Mouse (Mus musculus) gonadal fat pad, adult 2 months (tissue): ENCODE results near the gene Fam76a. TPM values are rescaled to one million over a fixed set of nuclear protein-coding genes. Genes with fewer than 3 reads are reported as not detected.
"Not testable (repeated sequence)": the region's sequence is repeated elsewhere in the genome, so short reads cannot be mapped to it uniquely, and the experiment has no call there.

Experiments used
- DNase-seq: peaks from one replicate; pipeline ENCODE4 v3.0.0-alpha.2; 2012; ENCODE audit warnings: low read depth
- polyA plus RNA-seq: library from polyadenylated mRNA; depleted of rRNA; stranded (reverse); fragments of >200 nt; gene quantifications from 2 replicates; pipeline ENCODE4 v1.2.3, GENCODE M21; 2012

Fam76a gene
- polyA plus RNA-seq, 1 experiment, result 14.7 TPM

GRCm38 (mm10) chr4:132945261-132946046 is 23.1 kb upstream of the Fam76a start:
- no peak for DNase-seq

- DNase-seq, result no peak
These were observed 22.4 kb upstream of the Fam76a start for GRCm38 (mm10) chr4:132944776-132945175.

DNA sequence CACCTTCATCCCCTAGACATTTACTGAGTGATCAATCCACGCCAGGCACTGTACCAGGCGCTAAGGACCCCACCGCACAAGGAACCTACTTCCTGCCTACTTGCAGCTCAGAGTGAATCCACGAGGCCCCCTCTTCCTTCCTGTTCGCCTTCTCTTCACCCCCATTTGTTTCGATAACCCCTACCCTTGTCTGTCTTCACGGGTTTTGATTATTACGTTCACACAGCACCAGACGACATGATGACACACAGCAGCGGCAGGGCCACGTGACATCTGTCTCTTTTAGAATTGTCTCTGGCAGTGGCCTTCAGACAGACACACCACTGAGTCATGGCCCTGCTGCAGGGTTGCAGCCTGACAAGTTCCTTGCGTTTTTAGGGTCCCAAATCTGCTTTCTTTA is 21.7 kb upstream of the Fam76a start:
- DNase-seq, result no peak

GRCm38 (mm10) chr4:132943088-132943487 is 20.7 kb upstream of the Fam76a start:
- DNase-seq, result no peak

- no peak for DNase-seq
These were observed 18.8 kb upstream of the Fam76a start for GRCm38 (mm10) chr4:132941012-132941729.

DNA sequence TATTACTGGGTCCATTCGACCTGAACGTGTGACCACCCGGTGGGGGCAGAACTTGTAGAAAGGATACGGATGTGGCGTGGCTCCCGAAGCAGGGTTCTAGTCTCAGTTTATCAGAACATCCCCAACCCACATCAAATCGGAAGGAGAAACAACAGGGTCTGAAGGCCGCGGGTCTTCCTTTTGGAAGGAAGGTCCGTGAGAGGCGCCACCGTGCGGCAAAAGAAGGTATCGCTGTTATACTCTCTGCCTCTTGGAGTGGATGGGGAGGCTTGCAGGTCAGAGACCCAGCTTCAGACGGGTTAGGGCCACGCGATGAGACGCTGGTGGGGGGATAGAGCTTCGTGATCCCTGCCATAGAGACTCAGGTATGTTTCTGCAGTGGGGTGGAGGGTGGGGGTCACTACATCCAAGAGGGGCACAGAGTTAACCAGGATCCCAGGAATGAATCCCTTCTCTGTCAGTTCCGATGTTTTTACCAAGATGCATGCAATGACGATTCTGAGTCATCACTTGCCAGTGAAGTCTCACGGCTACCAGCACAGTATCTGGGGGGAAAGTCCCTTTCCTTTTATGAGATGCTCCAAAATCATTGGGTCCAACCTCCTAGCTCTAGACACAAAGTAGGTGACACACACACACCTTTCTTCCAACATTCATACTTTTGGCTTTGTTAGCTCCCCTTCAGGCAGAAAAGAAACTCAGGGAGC is 17.2 kb upstream of the Fam76a start:
- DNase-seq, result no peak

GRCm38 (mm10) chr4:132938181-132938941 is 16.0 kb upstream of the Fam76a start:
- no peak for DNase-seq

- no peak for DNase-seq
These were observed 12.3 kb upstream of the Fam76a start for GRCm38 (mm10) chr4:132934639-132935038.

DNA sequence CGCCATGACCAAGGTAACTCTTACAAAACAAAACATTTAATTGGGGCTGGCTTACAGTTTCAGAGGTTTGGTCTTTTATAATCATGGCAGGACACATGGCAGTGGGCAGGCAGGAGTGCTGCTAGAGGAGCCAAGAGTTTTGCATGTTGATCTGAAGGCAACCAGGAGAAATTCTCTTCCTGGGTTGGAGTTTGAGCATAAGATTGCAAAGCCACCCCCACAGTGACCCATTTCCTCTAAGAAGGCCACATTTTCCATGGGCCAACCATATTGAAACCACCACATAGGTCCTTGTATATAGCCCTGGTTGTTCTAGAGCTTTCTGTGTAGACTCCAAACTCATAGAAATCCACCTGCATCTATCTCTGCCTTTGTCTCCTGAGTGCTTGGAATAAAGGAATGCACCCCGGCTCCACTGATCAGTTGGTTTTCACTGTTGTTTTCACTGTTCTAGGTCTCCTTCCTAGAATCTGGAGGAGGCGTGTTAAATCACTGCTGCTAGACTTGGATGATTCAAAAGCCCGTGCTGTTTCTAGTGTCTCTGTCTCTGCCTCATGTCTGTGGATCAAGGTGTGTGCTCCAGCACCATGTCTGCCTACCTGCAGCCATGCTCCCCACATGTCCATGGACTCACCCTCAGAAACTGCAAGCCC is 10.5 kb upstream of the Fam76a start:
- DNase-seq, result no peak

GRCm38 (mm10) chr4:132930784-132931183 is 8.4 kb upstream of the Fam76a start:
- no peak for DNase-seq

DNA sequence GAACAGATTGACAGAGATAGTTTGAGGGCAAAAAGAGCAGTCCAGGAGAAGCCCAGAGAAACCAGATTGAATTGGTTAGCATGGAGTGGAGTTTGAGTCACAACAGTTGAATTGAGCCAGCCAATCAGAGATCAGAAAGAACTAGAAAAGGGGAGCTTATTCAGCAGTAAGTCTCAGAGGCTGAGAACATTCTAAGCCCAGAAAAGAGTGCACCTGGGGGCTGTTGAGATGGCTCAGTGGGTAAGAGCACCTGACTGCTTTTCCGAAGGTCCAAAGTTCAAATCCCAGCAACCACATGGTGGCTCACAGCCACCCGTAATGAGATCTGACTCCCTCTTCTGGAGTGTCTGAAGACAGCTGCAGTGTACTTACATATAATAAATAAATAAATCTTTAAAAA is 4.2 kb upstream of the Fam76a start:
- not testable (repeated sequence) for DNase-seq

DNA sequence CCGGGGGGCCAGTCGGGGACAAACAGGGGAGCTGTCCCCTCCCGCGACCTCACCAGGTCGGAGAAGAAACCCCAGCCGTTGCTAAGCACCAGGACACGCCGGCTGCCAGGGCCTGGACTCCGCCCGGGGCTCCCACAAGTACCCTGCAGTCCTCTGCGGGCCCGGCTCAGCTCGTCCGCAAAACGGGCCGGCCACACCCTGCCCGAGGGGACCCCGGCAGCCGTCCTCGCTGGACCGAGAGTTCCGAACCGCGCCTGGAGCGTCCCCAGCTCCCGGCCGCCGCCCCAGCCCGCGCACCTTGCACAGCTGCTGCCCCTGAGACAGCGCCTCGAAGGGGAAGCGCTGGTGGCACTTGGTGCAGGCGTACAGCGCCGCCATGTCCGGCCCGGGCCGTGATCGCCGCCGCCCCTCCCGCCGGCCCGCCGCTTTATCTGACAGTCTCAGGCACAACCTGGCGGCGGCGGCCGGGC is 262 bp downstream of the Fam76a start:
- no peak for DNase-seq

DNA sequence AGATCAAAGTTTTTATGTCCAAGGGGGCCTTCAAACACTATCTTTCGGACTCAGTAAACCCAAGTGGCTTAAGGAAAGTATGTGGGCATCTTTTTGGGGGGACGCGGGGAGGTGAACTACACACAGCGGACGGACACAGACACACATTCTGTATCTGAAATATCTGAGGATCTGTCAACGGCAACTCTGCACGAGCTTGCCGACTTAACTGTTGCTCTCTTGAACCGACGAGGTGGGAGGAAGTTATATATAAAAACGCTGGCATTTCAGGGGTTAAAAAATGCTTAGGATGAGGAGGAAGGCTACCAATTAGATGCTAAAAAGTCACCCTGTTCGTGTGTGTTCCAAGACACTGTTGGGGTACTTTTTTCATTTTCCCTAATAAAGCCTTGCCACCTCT is 870 bp downstream of the Fam76a start:
- DNase-seq, result no peak

- DNase-seq, result no peak
These were observed 2.2 kb downstream of the Fam76a start for GRCm38 (mm10) chr4:132920171-132920570.

DNA sequence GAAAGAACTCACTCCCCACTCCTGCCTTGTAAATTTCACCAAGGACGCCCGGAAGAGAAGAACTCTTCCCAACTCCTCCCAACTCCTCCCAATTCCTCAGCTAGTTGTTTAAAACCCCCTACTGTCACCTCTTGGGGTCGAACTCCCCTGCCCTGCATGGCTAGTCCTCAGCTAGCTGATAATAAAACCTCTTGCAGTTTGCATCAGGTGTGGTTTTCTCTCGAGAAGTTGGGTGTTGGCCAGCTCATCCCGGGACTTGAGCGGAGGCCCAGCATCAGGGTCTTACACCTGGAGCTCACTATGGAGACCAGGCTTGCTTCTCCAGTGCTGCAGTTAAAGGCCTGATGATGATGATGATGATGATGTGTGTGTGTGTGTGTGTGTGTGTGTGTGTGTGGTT is 3.9 kb downstream of the Fam76a start:
- DNase-seq, result not testable (repeated sequence)

DNA sequence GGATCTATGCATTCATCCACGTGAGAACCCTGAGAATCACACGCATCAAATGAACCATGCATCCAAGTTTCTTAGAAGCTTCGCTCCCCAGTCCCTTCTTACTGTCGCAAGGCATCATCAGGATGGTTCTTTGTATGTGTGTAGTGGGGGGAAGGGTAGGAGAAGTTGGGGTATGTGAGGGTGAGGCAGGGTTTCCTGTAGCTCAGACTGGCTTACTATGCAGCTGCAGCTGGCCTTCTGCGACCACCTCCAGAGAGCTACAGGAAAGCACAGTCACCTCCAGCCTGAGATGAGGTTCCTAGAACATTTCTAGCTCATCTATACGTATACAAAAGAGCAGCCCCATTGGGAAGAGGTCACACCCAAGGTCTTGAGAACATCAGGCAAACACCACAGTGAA is 10.2 kb downstream of the Fam76a start:
- no peak for DNase-seq

DNA sequence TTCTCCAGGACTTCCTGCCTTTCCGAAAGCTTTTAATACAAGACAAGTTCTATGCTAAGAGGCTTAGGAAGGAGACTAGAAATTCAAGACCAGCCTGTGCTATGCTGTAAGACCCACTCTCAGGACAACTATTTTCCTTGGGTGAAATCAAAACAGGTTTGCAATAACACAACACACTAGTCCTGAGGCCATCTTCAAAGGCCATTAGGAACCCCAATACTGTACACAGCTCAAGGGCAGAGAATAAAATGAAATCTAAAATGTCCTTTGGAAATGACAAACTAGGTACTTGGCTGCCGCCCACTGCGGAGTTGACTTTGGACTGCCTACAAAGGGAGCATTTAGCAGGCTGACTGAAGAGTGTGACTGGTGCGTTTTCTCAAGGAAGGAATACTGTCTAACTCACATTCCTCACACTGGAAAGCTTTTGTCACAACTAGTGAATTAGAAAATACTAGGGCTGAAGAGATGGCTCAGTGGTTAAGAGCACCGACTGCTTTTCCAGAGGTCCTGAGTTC is 16.5 kb downstream of the Fam76a start:
- DNase-seq, result peak; percentile 74

DNA sequence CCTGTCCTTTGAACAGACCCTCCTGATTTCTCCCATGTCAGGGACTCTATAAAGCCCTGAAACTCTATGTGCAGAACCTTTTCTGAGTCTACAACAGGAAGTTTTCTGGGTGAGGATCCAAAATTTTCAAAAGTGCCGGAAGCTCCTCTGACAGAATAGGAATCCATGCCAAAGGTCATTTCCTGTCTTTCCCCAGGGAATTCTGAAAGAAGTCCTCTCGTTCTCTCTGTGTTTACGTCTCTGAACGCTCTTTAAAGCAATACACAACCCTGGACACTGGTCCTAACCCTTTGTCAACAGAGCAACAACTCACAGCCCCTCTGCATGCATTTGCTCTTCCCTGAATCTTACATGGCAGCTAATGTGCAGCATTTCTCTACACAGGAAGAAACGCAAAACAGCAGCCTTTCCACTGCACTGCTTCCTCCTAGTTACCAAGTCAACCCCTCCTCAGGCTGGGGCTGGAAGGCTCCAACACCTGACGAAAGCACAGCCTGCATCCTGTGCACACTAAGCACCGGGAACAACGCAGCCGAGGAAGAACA is 17.5 kb downstream of the Fam76a start:
- no peak for DNase-seq

- DNase-seq, result no peak
These were observed 18.3 kb downstream of the Fam76a start for GRCm38 (mm10) chr4:132904071-132904470.

GRCm38 (mm10) chr4:132898197-132898596 is 24.2 kb downstream of the Fam76a start:
- no peak for DNase-seq

GRCm38 (mm10) chr4:132894402-132894801 is 28.0 kb downstream of the Fam76a start:
- no peak for DNase-seq
